Mouse (Mus musculus): Measurements from ENCODE around the gene Cacng2. TPM values are rescaled to one million over a fixed set of nuclear protein-coding genes. Genes with fewer than 3 reads are reported as not detected.

The Cacng2 gene
- polyA plus RNA-seq, 1 experiment, result not detected

DNA sequence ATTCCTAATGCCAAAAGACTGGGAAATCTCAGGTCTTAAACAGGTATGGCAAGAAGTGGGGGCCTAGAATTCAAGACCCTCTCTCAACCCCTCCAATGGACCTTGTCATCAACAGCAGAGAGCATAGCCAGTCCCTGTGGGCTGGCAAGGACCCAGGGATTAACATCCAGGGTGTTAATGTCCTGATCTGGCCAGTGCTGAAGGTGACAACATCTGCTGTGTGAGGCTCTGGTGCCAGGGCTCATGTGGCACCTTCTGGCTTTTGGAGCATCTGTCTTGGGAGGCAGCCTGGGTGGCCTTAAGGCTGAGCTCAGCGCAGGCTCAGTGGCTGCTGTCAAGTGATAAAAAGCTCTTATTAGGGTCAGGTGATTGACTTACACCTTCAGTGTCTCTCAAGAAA, 62.9 kb downstream of the Cacng2 start:
- TF ChIP-seq GATA1 (IDR thresholded peaks at IDR 0.05; ENCODE audit: low read length), result no peak

DNA sequence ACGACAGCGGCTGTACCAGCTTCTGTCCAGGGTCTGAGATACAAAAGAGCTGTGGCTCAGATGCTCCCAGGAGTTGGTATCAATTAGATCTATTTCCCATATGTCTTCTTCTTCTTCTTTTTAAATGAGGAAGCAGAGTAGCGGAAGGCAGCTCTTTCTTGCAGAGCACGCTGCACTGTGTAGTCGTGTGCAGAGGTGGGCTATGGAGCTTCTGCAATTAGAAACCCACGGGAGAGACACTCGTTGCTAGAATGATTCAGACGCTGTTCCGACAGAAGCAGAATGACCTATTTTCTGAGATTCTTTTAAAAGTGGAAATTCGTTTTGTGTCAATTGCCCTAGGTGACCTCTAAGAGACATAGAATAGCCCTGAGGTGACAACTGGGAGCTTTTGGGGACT, 69.1 kb downstream of the Cacng2 start:
- TF ChIP-seq GATA1 (IDR thresholded peaks at IDR 0.05; ENCODE audit: low read length), result no peak

DNA sequence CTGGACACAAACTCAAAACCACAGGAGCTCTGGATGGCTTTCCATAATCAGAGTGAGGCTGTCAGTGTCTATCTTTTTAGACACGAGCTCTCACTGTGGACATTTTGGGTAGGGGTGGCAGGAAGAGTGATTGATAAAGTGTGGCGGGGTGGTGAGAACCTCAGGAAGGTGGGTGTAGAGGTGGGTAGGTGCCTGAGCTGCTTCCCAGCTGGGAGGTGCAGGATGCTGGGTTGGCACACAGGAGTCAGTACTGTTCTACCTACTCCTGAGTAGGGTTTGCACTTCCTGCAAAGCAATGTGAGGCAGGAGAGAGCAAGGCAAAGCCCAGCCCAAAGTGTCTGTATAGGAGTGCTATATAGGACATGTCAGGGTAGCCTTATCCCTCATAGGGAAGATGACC, 69.9 kb downstream of the Cacng2 start:
- no peak for TF ChIP-seq GATA1 (IDR thresholded peaks at IDR 0.05; ENCODE audit: low read length)

DNA sequence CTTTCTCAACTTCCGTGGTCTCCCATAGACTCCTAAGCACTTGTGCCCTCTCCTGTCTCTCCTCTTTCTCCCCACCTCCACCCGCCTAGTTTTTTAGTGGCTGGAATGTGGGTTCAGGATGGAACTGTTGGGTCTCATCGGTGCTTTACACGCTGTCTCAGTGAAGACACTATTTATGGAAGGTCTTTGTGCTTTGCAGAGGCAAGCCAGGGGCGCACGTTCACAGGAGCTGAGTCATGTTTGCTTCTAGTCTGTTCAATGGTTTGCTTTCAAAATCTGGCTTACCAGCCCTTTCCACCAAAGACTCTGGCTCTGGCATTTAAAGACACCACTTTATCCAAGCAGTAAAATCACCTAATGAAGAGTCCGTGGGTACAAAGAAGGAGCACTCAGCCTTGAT, 74.0 kb downstream of the Cacng2 start:
- no peak for TF ChIP-seq GATA1 (IDR thresholded peaks at IDR 0.05; ENCODE audit: low read length)

DNA sequence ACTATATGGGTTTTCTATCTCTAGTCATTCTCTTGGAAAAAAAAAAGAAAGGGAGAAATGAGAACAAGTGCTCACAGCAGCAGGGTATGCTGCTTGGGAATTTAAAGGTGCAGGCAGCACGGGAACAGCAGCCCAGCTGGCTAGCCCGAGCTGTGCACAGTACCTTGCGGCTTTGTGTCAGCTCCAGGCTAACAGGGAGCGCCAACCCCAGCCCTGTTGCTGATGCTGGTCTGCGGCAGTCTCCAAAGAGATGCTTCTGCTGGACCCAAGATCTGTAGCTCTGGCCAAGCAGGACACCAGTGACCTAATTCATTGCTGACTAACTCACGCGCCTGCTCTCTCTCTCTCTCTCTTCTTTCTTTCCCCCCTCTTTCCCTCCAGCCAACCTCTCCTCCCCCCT, 74.5 kb downstream of the Cacng2 start:
- no peak for TF ChIP-seq GATA1 (IDR thresholded peaks at IDR 0.05; ENCODE audit: low read length)

DNA sequence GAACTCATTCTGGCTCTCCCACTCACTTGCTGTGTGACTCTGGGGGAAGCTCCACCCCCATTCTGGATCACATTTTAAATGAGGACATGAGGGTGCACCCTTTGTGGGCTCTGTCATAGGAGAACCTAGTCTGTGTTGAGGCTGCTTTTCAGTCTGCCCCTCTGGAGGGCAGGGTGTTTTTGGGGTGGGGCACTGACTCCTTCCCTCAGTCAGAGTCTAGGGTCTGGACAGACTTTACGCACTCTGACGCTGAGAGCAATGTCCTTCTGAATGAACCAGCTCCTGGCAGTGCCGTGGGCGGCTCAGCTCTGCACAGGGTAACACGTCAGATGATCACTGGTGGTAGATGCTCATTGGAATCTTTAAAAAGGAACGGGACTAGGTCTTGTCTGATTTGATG, 75.0 kb downstream of the Cacng2 start:
- no peak for TF ChIP-seq GATA1 (IDR thresholded peaks at IDR 0.05; ENCODE audit: low read length)

DNA sequence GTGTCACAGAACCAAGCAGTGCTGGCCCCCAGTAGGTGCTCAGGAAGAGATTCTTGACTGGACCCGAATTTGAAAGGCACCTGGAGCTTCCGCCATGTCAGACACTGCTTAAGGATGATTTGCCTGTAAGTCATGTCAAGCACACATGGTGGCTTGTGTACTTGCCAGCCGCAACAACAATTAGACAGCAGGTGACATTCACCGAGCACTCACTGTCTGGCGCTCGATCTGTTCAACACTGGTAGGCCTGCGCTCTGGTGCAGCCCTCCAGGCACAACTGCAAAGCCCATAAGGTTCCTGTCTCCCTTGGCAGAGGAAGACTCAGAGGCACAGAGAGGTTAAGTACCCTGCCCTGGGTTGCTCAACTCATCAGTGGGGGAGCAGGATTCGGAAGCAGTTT, 77.1 kb downstream of the Cacng2 start:
- no peak for TF ChIP-seq GATA1 (IDR thresholded peaks at IDR 0.05; ENCODE audit: low read length)

DNA sequence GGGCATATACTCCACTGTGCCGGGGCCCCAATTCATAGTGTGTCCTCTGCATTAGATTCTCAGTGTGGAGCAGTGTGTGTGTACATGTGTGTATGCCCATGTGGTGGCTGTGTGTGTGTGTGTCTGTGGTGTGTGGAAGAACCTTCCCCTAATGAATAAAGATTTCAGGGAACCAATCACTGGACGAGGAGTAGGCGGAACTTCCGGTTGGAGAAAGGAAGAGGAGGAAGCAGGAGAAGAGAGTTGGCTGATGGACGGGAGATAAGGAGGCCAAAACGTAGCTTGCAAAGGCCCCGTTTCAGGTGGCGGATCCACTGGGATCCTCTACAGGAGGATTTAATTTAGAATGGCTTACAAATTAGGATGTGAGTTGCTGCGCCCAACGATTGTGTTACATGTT, 82.2 kb downstream of the Cacng2 start:
- no peak for TF ChIP-seq GATA1 (IDR thresholded peaks at IDR 0.05; ENCODE audit: low read length)

DNA sequence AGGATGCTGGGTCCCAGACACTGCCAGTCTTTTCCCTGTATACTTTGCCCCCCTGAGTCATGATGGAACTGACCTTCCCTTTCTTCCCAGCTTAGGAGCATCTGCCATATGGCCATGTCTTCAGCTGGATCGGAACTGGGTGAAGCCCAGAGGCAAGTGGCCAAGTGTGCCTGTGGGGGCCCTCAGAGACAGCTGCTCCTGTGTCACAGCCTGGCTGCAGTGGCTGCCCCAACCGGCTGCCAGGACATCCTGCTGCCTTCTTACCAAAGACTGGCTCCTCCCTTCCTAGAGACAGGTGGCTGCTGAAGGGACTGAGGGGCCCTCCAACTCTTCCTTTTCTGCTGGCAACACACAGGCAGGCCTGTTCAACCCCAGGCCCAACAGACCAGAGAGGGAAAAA, 83.2 kb downstream of the Cacng2 start:
- no peak for TF ChIP-seq GATA1 (IDR thresholded peaks at IDR 0.05; ENCODE audit: low read length)

DNA sequence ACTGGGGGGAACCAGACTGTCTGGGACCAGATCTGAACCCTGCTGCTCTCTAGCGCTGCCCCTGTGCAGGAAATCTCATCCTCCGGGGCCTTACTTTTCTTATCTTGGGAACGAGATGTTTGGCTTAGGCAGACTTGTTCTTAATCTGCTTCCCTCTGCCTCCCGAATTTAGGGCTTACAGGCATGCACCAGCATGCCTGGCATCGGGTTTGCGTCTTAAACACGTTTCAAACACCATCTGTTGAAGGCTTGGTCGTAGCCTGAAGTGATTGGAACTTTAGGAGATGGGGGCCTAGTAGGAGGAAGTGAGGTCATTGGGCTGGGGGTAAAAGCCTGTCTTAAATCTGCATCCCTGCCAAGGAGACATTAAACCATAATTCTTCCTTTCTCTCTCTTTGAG, 89.9 kb downstream of the Cacng2 start:
- TF ChIP-seq GATA1 (IDR thresholded peaks at IDR 0.05; ENCODE audit: low read length), result no peak

DNA sequence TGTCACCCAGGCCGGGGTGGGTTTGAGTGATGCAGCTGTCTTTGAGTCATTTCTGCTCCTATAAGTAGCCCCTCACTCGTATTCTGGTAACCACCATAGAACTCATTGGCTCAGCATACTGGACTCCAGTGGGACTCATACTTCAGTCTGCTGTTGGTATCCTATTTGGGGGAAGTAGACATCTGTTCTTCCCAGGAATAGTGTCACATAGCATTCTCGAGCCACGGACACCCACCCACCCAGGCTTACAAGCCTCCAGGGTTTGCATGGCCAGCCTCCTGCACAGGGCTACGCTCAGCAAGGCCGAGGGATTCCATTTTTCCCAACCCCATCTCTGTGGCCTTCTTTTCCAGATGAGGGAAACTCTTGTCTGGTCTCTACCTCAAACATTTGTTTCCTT, 93.3 kb downstream of the Cacng2 start:
- no peak for TF ChIP-seq GATA1 (IDR thresholded peaks at IDR 0.05; ENCODE audit: low read length)

DNA sequence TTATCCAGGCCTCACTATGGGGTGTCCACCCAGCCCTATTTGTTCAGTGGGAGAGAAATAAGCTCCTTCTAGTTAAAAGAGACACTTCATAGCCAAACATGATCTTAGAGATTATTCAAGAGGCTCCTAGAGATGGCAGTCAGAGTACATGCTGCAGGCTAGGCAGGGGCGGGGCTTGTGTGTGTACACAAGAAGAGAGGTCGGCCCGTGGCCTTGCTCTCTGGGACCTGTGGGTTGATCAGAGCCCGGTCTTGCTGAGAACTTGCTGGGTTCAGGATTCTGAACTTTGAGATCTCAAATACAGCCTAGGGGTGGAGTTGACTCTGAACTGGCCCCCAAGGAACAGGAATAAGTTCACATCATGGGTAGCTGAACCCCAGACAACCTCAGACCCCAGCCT, 95.6 kb downstream of the Cacng2 start:
- TF ChIP-seq GATA1 (IDR thresholded peaks at IDR 0.05; ENCODE audit: low read length), result no peak

DNA sequence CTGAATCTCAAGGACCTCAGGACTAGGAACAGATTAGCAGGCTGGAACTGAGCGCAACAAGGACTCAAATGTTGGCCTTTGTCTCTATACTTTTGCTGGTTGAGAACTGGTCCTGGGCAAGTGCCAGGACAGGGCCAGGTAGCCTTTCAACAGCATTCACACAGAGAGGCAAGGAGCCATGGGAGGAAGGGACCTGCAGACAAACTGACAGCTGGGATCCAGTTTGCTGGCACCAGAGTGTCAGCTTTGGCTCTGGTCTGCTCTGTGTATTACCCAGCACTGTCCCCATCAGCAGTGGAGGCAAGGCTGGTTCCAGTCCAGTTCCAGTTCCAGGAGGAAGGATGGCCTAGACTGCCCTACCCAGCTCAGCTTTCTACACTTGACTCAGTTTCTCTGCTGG, 105.8 kb downstream of the Cacng2 start:
- no peak for TF ChIP-seq GATA1 (IDR thresholded peaks at IDR 0.05; ENCODE audit: low read length)

DNA sequence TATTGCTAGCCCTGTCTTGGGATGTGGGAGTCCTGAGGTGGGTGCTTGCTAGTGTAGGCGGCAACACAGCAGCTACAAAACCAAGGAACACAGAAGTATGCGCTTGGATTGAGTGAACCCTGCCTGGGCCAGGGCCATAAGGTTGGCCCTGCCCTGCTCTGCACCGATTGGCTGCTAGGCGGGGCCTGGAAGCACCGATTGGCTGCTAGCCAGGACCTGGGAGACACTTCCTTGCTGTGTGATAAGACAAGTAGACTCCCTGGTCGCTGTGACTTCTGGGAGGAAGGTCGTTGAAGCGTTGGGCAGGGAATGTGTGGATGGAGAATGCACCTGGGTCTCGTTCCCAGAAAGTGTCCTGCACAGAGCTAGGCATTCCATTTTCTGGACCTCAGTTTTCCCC, 115.9 kb downstream of the Cacng2 start:
- TF ChIP-seq GATA1 (IDR thresholded peaks at IDR 0.05; ENCODE audit: low read length), result no peak

DNA sequence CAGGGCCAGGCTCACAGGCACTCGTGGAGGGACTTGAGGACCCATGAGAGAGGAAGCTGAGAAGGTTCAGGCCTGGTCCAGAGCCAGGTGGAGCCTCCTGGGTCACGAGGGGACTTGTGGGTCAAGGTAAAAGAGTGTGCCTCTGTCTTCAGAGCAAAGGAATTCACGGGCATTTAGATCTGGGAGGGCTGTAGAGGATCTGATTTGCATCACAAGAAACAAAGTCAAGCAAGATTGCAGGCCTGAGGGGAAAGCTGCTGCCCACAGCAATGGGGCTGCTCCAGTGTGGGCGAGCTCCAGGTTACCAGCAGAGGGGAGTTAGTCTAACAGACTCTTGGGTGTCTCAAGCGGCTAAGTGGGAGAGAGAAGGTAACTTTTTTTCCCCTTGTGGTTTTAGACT, 118.4 kb downstream of the Cacng2 start:
- no peak for TF ChIP-seq GATA1 (IDR thresholded peaks at IDR 0.05; ENCODE audit: low read length)

DNA sequence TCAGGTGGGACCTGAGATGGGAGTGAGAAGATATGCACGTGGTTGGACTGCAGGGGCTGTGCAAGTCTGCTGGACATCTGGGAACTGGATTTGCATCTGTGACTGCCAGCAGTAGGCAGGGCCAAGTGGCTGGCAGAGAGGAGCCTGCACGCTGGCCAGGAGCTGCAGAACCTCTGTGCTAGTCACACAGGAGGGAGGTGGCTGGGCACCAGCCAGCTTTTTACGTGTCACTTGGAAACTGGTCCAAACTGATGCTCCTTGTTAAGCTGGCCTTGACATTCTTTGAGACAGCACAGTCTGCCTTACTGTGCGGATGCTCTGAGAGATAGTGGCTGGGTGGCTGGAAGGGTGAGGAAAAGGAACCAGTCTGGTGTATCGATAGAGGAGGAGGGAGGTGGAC, 131.3 kb downstream of the Cacng2 start:
- TF ChIP-seq GATA1 (IDR thresholded peaks at IDR 0.05; ENCODE audit: low read length), result no peak

DNA sequence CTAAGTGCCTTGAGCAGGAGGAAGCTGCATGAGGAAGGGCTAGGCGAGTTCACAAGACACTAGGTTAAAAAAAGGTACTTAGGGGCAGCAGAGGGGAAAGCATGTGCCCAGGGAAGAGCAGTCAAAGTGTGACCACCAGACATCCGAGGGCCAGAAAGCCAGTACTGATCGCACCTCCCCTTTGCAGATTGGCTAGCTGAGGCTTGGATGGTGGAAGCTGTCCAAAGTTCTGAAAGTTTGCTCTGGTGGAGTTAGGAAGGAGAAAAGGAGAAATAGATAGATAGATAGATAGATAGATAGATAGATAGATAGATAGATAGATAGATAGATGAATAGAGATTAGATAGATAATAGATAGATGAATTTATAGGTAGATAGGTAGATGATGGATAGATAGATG, 136.4 kb downstream of the Cacng2 start:
- TF ChIP-seq GATA1 (IDR thresholded peaks at IDR 0.05; ENCODE audit: low read length), result no peak

DNA sequence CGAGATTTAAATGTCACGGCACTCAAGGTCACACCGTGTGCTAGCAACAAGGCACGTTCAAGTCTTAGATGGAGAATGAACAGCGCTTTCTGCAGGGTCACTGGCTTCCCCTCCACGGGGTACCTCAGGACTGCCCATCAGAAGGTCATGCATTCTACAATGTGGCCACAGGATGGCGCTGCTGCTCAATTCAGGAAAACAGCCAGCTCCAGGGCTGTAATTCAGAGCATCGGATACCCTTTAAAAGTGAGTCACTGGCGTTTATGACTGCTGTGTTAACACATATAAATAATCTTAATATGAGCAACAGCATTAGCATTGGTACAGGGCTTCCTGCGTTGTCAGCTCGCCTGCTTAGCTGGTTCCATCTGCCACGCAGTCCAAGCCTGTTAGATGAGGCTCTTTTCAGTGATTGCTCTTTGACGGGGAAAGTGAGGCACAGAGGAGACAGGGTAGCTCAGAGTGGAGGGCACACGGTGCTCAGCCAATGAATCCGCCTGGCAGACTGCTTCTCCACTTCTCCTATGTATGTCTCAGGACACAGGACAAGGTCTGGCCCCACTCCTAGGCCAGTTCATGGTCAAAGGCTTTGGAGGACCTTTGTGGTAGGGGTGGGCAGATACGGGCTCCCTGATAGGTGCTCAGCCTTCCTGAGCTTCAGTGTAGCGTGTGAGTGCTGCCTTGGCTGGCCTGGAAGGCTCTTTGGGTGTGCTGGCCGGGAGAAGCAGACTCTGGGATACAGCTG, 137.5 kb downstream of the Cacng2 start:
- TF ChIP-seq GATA1 (IDR thresholded peaks at IDR 0.05; ENCODE audit: low read length), result no peak

Data from G1E-ER4 (cell line).